Mouse (Mus musculus) stomach, embryonic 14.5 days (tissue): ENCODE measurements around the gene Mrpl16. TPM values are rescaled to one million over a fixed set of nuclear protein-coding genes. Genes with fewer than 3 reads are reported as not detected.

Experiments
- ATAC-seq: fragments of 200-750 bp; cut with Nextera tagmentation; 2 replicates; pipeline ENCODE4 v1.8.0; 2017; ENCODE audit warnings: low read depth, moderate TSS enrichment; ENCODE audit not compliant: insufficient number of reproducible peaks, insufficient read depth, low FRiP score
- H3K27ac ChIP-seq: fragments of 300-500 bp; sonication (generic); 2 replicates; pipeline ENCODE4 v1.5.1; 2014; ENCODE audit warnings: mild to moderate bottlenecking, low read length, moderate library complexity, mixed read lengths
- H3K27me3 ChIP-seq: fragments of 300-500 bp; sonication (generic); 2 replicates; pipeline ENCODE4 v1.6.1; 2014; ENCODE audit warnings: low read length, control low read depth, mixed read lengths; ENCODE audit not compliant: control insufficient read depth, insufficient read depth
- H3K36me3 ChIP-seq: fragments of 300-500 bp; sonication (generic); 2 replicates; pipeline ENCODE4 v1.6.1; 2014; ENCODE audit warnings: mild to moderate bottlenecking, control low read depth, low read length, moderate library complexity, mixed read lengths; ENCODE audit not compliant: control insufficient read depth, insufficient read depth
- H3K4me1 ChIP-seq: fragments of 300-500 bp; sonication (generic); 2 replicates; pipeline ENCODE4 v1.6.1; 2014; ENCODE audit warnings: low read length, control low read depth, mixed read lengths; ENCODE audit not compliant: control insufficient read depth, insufficient read depth
- H3K4me2 ChIP-seq: fragments of 300-500 bp; sonication (generic); replicated peaks from 2 replicates; pipeline ENCODE4 v1.6.1; 2014; ENCODE audit warnings: low read depth, low read length, control low read depth
- H3K4me3 ChIP-seq: fragments of 300-500 bp; sonication (generic); 2 replicates; pipeline ENCODE4 v1.5.1; 2014; ENCODE audit warnings: low read depth, low read length, control low read depth
- H3K9ac ChIP-seq: fragments of 300-500 bp; sonication (generic); replicated peaks from 2 replicates; pipeline ENCODE4 v1.6.1; 2014; ENCODE audit warnings: low read depth, mild to moderate bottlenecking, control low read depth, low read length, moderate library complexity, mixed read lengths
- H3K9me3 ChIP-seq: fragments of 300-500 bp; sonication (generic); 2 replicates; pipeline ENCODE4 v1.6.1; 2016; ENCODE audit warnings: low read depth, low read length, control low read depth; ENCODE audit not compliant: control insufficient read depth
- WGBS: fragments of 180-500 bp; shearing (Covaris S2); extraction: QIAGEN DNeasy Blood & Tissue Kit; methylation state at CpG from one replicate; pipeline ENCODE4 v1.1.7; 2014; 5-methylcytosine and 5-hydroxymethylcytosine counted together
- polyA plus RNA-seq: library from polyadenylated mRNA; unstranded; fragments of >200 nt; fragmentation: Nextera tagmentation; extraction: Ambion mirVana; gene quantifications from 2 replicates; pipeline ENCODE4 v1.2.1, GENCODE M21; 2014

Mrpl16 gene
- polyA plus RNA-seq, 1 experiment from 2014 or later, result 51.1 TPM

DNA sequence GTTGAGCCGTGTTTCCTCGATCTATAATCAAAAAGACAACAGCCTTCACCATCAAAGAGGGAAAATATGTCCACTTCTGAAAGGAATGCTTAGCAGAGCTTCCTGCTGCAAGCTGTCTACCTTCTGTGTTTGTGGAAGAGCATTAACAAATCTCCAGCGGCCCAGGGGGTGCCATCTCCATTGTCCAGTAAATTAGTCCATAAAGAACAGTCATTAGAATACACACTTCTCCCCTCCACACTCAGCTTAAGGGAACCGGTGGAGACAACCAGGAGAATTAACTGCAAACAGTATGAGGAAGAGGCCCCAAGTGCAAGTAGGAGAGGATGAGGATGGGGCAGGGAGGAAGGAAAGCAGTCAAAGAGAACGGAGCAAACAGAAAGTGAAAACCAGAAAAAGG, 21.6 kb downstream of the Mrpl16 start:
- H3K4me3 ChIP-seq, result no peak overlapping the region
- no peaks in the 10 kb centered on the region for H3K27me3 ChIP-seq
- WGBS, result 86% methylated on average over 5 of the region's 5 CpGs
- no peak for ATAC-seq
- no peak overlapping the region for H3K9ac ChIP-seq
- H3K9me3 ChIP-seq, result no peaks in the 10 kb centered on the region
- no peak overlapping the region for H3K27ac ChIP-seq
- H3K4me1 ChIP-seq, result no peaks in the 10 kb centered on the region
- H3K36me3 ChIP-seq, result no peaks in the 10 kb centered on the region; the same call in 1 of the 2 replicates
- no peak overlapping the region for H3K4me2 ChIP-seq

GRCm38 (mm10) chr19:11793741-11794359, 23.7 kb downstream of the Mrpl16 start:
- H3K4me3 ChIP-seq, result no peak overlapping the region
- ATAC-seq, result no peak
- H3K4me1 ChIP-seq, result no peaks in the 10 kb centered on the region
- H3K36me3 ChIP-seq, result no peaks in the 10 kb centered on the region; the same call in 1 of the 2 replicates
- H3K9me3 ChIP-seq, result no peaks in the 10 kb centered on the region
- 57% methylated on average over 2 of the region's 2 CpGs for WGBS
- no peak overlapping the region for H3K9ac ChIP-seq
- H3K27ac ChIP-seq, result no peak overlapping the region
- no peaks in the 10 kb centered on the region for H3K27me3 ChIP-seq
- H3K4me2 ChIP-seq, result no peak overlapping the region

GRCm38 (mm10) chr19:11794447-11794846, 24.3 kb downstream of the Mrpl16 start:
- WGBS, result 79% methylated on average over 6 of the region's 6 CpGs

DNA sequence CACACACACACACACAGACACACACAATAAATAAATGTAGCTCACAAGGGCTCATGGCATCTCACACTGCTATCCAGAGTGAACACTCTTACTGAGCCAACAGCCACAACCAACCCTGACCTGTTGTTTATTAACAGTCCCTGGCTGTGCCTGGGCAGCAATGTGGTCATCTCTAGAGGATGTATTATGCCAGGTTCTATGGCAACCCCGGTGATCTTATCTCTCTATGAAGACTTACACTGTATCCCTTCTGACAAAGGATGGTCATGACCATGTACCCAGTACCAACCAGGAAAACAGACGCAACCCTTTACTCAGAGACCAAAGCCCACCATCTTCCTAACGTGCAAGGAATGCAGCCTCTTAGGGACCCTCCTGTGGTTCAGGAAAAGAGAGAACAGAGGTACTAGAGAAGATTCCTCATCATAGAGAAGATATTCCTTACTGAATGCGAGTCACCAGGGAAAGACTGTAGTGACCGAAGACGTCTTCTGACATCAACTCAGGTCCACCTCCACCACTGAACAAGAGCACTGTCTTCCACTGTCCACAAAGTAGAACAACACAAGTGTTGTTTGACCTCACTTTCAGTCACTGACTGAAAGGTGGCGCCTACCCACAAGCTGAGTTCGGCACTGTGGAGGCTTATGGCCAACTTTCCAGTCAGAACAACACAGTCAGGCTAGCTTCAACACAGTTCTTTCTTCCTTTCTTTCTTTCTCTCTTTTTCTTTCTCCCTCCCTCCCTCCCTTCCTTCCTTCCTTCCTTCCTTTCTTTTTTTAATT, 30.5 kb downstream of the Mrpl16 start:
- Histone ChIP-seq H3K27ac (no peak overlapping the region), H3K4me3 (no peak overlapping the region), H3K4me1 (no peaks in the 10 kb centered on the region), H3K36me3 (no peaks in the 10 kb centered on the region; the same call in 1 of the 2 replicates), H3K9me3 (no peaks in the 10 kb centered on the region), H3K4me2 (no peak overlapping the region), H3K9ac (no peak overlapping the region), H3K27me3 (no peaks in the 10 kb centered on the region)
- WGBS, result 74% methylated on average over 8 of the region's 8 CpGs
- no peak for ATAC-seq

More at GRCm38 (mm10) chr19:11794447-11794846, 24.3 kb downstream of the Mrpl16 start:
- no peak overlapping the region for H3K4me3 ChIP-seq
- H3K27ac ChIP-seq, result no peak overlapping the region
- no peak overlapping the region for H3K9ac ChIP-seq
- no peaks in the 10 kb centered on the region for H3K27me3 ChIP-seq
- ATAC-seq, result no peak
- H3K36me3 ChIP-seq, result no peaks in the 10 kb centered on the region; the same call in 1 of the 2 replicates
- no peak overlapping the region for H3K4me2 ChIP-seq
- no peaks in the 10 kb centered on the region for H3K4me1 ChIP-seq
- no peaks in the 10 kb centered on the region for H3K9me3 ChIP-seq

DNA sequence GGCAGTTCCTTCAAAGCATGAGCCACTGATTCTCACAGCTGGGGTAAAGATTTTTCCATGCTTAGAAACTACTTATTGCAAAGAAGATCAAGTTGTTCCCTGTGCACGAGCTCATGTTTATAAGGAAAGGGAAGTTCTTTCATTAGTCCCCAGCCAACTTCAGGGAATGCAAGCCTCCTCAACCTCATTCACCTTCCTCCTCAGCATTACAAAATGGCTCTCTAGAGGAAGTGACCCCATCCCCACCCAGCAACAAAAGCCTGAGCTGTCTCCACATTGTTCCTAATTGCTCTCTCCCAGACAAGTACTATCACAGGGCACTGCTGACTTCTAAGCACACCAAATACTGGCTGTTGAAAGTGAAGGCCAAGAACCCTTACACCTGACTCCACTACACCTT, 34.2 kb downstream of the Mrpl16 start:
- Histone ChIP-seq H3K27ac (no peak overlapping the region), H3K4me3 (no peak overlapping the region), H3K27me3 (no peaks in the 10 kb centered on the region), H3K9ac (no peak overlapping the region), H3K4me1 (no peaks in the 10 kb centered on the region), H3K4me2 (no peak overlapping the region), H3K9me3 (no peaks in the 10 kb centered on the region), H3K36me3 (no peaks in the 10 kb centered on the region; the same call in 1 of the 2 replicates)
- WGBS, result 42% methylated on average over 1 of the region's 1 CpGs
- no peak for ATAC-seq

GRCm38 (mm10) chr19:11807251-11807650, 37.1 kb downstream of the Mrpl16 start:
- Histone ChIP-seq H3K9ac (no peak overlapping the region), H3K4me3 (no peak overlapping the region), H3K36me3 (no peaks in the 10 kb centered on the region; the same call in 1 of the 2 replicates), H3K4me1 (0 out of 2 replicates have a peak, but pooled peaks cover 4% of the 10 kb centered on the region), H3K27ac (no peak overlapping the region; the same call in 1 of the 2 replicates), H3K27me3 (no peaks in the 10 kb centered on the region), H3K4me2 (no peak overlapping the region), H3K9me3 (no peaks in the 10 kb centered on the region)
- no peak for ATAC-seq
- WGBS, result 67% methylated on average over 2 of the region's 2 CpGs

- no peak overlapping the region for H3K4me3 ChIP-seq
- no peak overlapping the region for H3K9ac ChIP-seq
- H3K9me3 ChIP-seq, result no peaks in the 10 kb centered on the region
- H3K27me3 ChIP-seq, result no peaks in the 10 kb centered on the region
- WGBS, result 71% methylated on average over 6 of the region's 6 CpGs
- H3K4me2 ChIP-seq, result no peak overlapping the region
- H3K36me3 ChIP-seq, result no peaks in the 10 kb centered on the region
- H3K27ac ChIP-seq, result no peak overlapping the region
- no peak for ATAC-seq
- peaks cover 6% of the 10 kb centered on the region; the same call in 1 of the 2 replicates for H3K4me1 ChIP-seq
Observed at GRCm38 (mm10) chr19:11807822-11808221, 37.6 kb downstream of the Mrpl16 start.

DNA sequence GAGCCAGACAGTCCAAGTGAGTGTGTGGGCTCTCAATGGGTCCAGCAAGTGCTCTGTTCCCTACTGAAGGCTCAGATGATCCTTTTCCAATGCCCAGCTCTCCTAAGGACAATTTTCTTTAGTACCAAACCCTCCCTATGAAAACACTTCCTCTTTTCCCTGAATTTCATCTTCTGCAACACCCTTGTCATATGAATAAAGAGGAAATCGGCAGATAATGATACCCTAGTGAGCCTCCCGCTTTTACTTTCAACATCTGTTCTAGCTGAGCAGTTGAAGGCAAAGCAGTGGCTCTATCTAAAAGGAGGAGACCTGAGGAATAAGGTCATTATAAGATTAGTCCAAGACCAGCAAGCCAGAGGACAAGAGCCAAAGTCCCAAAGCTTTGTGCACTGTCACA, 38.3 kb downstream of the Mrpl16 start:
- no peak for ATAC-seq
- 93% methylated on average over 2 of the region's 2 CpGs for WGBS
- no peaks in the 10 kb centered on the region for H3K27me3 ChIP-seq

More for the DNA sequence above, 38.3 kb downstream of the Mrpl16 start:
- Histone ChIP-seq H3K4me1 (peaks cover 8% of the 10 kb centered on the region; the same call in 1 of the 2 replicates), H3K4me2 (no peak overlapping the region), H3K9me3 (no peaks in the 10 kb centered on the region), H3K36me3 (no peaks in the 10 kb centered on the region), H3K9ac (no peak overlapping the region), H3K4me3 (no peak overlapping the region), H3K27ac (no peak overlapping the region)
